Mouse (Mus musculus): ENCODE data around the gene App. TPM values are rescaled to one million over a fixed set of nuclear protein-coding genes. Genes with fewer than 3 reads are reported as not detected.

App gene
- polyA plus RNA-seq, 1 experiment from 2014 or later, result 197 TPM

DNA sequence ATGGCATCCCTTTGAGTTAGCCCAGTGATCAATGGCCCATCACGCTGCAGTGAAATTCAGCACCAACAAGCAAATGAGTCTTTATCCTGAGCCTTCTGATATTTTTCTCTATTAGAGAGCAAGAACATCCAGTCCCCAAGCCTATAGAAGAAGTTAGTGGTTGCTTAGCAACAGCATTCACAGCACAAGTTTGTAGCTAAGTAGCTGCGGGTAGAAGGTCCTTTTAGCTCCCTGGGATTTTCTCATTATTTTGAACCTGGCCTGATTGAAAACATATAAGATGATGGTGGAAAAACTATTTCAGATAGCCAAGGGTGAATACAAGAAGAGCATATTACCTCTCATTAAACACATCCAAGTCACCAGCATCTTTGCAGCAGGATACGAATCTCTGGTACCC is 256.8 kb downstream of the App start:
- Histone ChIP-seq H3K27me3 (no peaks in the 10 kb centered on the region), H3K36me3 (no peaks in the 10 kb centered on the region), H3K4me1 (peaks cover 7% of the 10 kb centered on the region), H3K27ac (no peak overlapping the region), H3K4me2 (no peak overlapping the region), H3K4me3 (no peak overlapping the region), H3K9ac (no peak overlapping the region), H3K9me3 (no peaks in the 10 kb centered on the region)
- ATAC-seq (ENCODE audit: insufficient number of reproducible peaks, insufficient read depth, low FRiP score, low TSS enrichment, low read depth), result no peak
- 70% methylated on average over 3 of the region's 3 CpGs for WGBS

DNA sequence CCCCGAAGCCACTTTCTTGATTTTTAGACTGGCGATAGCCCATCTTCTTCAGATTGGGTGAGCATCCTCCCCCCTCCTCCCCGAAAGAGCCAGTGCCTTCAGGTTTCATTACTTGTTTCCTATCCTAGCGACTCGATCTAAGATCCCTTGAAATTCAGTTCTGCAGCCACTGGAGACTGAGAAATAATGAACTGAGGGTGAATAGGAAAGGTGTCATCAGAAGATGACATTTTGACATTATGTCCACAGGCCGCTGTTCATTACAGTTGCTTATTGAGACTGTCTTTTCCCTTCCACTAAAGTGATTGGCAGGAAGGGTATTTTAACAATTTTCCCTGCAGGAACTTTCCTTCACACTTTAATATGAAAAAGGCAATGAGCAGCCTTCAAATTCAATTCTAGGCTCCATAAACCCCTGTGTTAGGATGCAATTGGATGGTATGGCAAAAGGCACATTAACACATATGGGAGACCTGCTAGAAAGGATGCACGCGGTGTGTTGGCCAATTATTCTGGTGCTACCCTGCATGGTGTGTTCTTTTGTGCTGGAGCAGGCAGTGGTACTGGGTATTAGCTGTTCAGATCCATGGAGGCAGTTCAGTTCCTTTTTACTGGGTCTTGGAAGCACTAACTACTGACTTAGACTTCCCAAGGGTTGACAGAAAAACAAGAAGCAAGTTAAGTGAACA is 261.9 kb downstream of the App start:
- Histone ChIP-seq H3K9me3 (peaks cover 4% of the 10 kb centered on the region; the same call in 1 of the 2 replicates), H3K4me2 (no peak overlapping the region), H3K27ac (no peak overlapping the region), H3K4me1 (no peaks in the 10 kb centered on the region), H3K36me3 (no peaks in the 10 kb centered on the region), H3K9ac (no peak overlapping the region), H3K4me3 (no peak overlapping the region), H3K27me3 (no peaks in the 10 kb centered on the region)
- WGBS, result 85% methylated on average over 8 of the region's 8 CpGs
- no peak for ATAC-seq (ENCODE audit: insufficient number of reproducible peaks, insufficient read depth, low FRiP score, low TSS enrichment, low read depth)

DNA sequence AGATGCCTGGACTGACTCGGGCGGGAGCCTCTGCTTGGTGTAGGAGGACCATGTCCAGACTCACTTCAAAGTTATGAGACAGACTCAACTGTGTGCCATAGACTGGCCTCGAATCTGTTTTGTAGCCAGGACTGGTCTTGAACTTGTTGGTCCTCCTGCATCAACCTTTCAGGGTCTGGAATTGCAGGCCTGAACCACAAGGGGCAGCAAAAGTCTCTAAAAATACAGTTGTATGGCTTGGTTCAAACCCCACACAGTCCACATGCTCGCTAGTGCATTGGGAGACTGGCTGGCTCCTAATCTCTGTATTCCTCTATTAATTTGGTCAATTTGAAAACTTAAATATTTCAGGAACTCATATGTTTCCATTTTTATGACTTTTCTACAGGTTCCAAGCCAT is 270.6 kb downstream of the App start:
- H3K27me3 ChIP-seq, result no peaks in the 10 kb centered on the region
- WGBS, result 88% methylated on average over 4 of the region's 4 CpGs
- no peak for ATAC-seq (ENCODE audit: insufficient number of reproducible peaks, insufficient read depth, low FRiP score, low TSS enrichment, low read depth)

More for the DNA sequence above, 270.6 kb downstream of the App start:
- peaks cover 4% of the 10 kb centered on the region; the same call in 1 of the 2 replicates for H3K9me3 ChIP-seq
- H3K36me3 ChIP-seq, result no peaks in the 10 kb centered on the region
- no peak overlapping the region for H3K27ac ChIP-seq
- H3K4me1 ChIP-seq, result peaks cover 3% of the 10 kb centered on the region
- no peak overlapping the region for H3K9ac ChIP-seq
- no peak overlapping the region for H3K4me2 ChIP-seq
- H3K4me3 ChIP-seq, result no peak overlapping the region

Data from embryonic facial prominence, embryonic 13.5 days (tissue).